9 mouse cellular contexts compared by ENCODE assay signal in the genomic region with DNA sequence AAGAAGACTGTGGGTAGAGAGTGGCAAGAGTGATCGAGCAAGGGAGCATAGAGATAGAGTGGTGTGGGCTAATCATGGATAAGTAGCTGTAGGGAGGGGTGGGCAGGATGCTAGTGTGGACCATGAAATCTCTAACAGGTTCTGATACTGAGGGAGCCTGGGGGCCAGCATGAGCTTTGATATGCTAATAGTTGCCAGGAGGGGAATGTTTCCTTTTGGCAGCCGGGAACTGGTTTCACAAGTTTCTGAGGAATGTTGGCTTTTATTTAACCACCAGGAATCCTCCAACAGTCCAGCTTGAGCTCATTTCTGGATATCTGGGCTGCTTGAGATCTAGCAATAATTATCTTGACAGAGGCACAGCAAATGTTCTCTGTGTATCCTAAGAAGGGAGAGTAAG.
A peak's percentile ranks its signal among the peaks of the same experiment; 100 is the strongest.
DNase-seq lines count a peak whose midpoint lies in the region.
"Had no signal": no experiment of that assay in that cellular context is flagged by ENCODE, and none has a peak within 500 bp of the region (broad histone marks: within the 10 kb centered on the region; RNA-seq: fewer than 3 reads in every experiment).

No protein-coding gene starts in this region.

- intact Hi-C loops in heart, postnatal 25 days (cut with DNase I): loop anchor here (5.0 kb wide), 3 partner anchors 53 to 337 kb away; a partner anchor contains a TSS
- intact Hi-C loops in left cerebral cortex, postnatal 25 days (cut with DNase I): no loop called here

- peak; percentile 62 for DNase-seq in 3T3-L1 (ENCODE audit: low read depth, low spot score)
- DNase-seq in R1 (ENCODE audit: low read depth, low spot score): peak; percentile 72
- peak; percentile 18 for DNase-seq in heart, postnatal 25 days (ENCODE audit: low spot score)
- DNase-seq in lung, adult 18-20 months: peak; percentile 48 to 59
- DNase-seq in left cerebral cortex, adult 9 months (ENCODE audit: low spot score in 2 of 2): no peak
- no peak for DNase-seq in left cerebral cortex, postnatal 25 days (ENCODE audit: low spot score in 2 of 2)
- DNase-seq in adrenal gland, postnatal 25 days: no peak
- DNase-seq in ovary, adult 18-20 months (ENCODE audit: low spot score): no peak
- DNase-seq: cerebellum, adult 8-10 months had no signal

Comparison
In these comparisons a context has a peak if more than half of its experiments do, and no peak if none do; other contexts are left out.
1. DNase-seq: peak in 3T3-L1 (single experiment), R1 (single experiment), heart, postnatal 25 days (single experiment) and lung, adult 18-20 months (2 of 2); none in left cerebral cortex, adult 9 months (0 of 2), left cerebral cortex, postnatal 25 days (0 of 2), adrenal gland, postnatal 25 days (single experiment) and ovary, adult 18-20 months (single experiment).